Mouse (Mus musculus) neural tube, embryonic 15.5 days (tissue): ENCODE measurements around the gene Tecpr1. TPM values are rescaled to one million over a fixed set of nuclear protein-coding genes. Genes with fewer than 3 reads are reported as not detected.

Experiments
- ATAC-seq: fragments of 200-750 bp; cut with Nextera tagmentation; 2 replicates; pipeline ENCODE4 v1.8.0; 2017; ENCODE audit warnings: mild to moderate bottlenecking, moderate TSS enrichment, moderate library complexity; ENCODE audit not compliant: low FRiP score
- H3K27ac ChIP-seq: fragments of 300-500 bp; sonication (generic); replicated peaks from 2 replicates; pipeline ENCODE4 v1.5.1; 2015; ENCODE audit warnings: mild to moderate bottlenecking, inconsistent platforms
- H3K27me3 ChIP-seq: fragments of 300-500 bp; sonication (generic); replicated peaks from 2 replicates; pipeline ENCODE4 v1.6.1; 2015; ENCODE audit warnings: inconsistent platforms
- H3K36me3 ChIP-seq: fragments of 300-500 bp; sonication (generic); 2 replicates; pipeline ENCODE4 v1.6.1; 2015; ENCODE audit warnings: inconsistent platforms
- H3K4me1 ChIP-seq: fragments of 300-500 bp; sonication (generic); 2 replicates; pipeline ENCODE4 v1.6.1; 2015; ENCODE audit warnings: inconsistent platforms
- H3K4me2 ChIP-seq: fragments of 300-500 bp; sonication (generic); 2 replicates; pipeline ENCODE4 v1.6.1; 2015; ENCODE audit warnings: inconsistent platforms, mild to moderate bottlenecking, moderate library complexity
- H3K4me3 ChIP-seq: fragments of 300-500 bp; sonication (generic); replicated peaks from 2 replicates; pipeline ENCODE4 v1.5.1; 2015; ENCODE audit warnings: mild to moderate bottlenecking, inconsistent platforms
- H3K9ac ChIP-seq: fragments of 300-500 bp; sonication (generic); replicated peaks from 2 replicates; pipeline ENCODE4 v1.6.1; 2015; ENCODE audit warnings: mild to moderate bottlenecking, inconsistent platforms
- H3K9me3 ChIP-seq: fragments of 300-500 bp; sonication (generic); replicated peaks from 2 replicates; pipeline ENCODE4 v1.6.1; 2016; ENCODE audit warnings: inconsistent platforms
- WGBS: fragments of 180-500 bp; shearing (Covaris S2); methylation state at CpG from one replicate; pipeline ENCODE4 v1.1.7; 2015; ENCODE audit warnings: mixed read lengths; 5-methylcytosine and 5-hydroxymethylcytosine counted together
- polyA plus RNA-seq: library from polyadenylated mRNA; unstranded; fragments of >200 nt; fragmentation: Nextera tagmentation; extraction: Ambion mirVana; gene quantifications from 2 replicates; pipeline ENCODE4 v1.2.1, GENCODE M21; 2015

Tecpr1 gene
- polyA plus RNA-seq, 1 experiment from 2014 or later, result 42.6 TPM

DNA sequence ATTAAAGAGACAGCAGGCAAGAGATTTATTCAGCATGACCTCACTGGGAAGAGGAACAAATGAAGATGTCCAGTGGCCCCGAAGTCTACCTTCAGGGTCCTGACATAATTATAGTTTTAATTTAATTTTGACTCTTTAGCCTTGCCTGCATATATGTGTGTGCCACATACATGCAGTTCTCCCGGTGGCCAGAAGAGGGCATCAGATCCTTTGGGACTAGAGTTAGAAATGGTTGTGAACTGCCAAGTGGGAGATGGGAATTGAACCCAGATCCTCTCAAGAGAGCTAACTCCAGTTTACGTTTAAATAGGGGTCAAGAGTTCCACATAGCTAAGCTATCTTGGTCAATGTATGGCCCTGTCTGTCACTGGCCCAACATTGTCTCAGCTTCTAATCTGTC is 26.5 kb upstream of the Tecpr1 start:
- Histone ChIP-seq H3K27ac (no peak overlapping the region), H3K9me3 (no peaks in the 10 kb centered on the region), H3K4me1 (peaks cover 6% of the 10 kb centered on the region), H3K4me2 (no peak overlapping the region), H3K4me3 (no peak overlapping the region), H3K27me3 (no peaks in the 10 kb centered on the region), H3K36me3 (no peaks in the 10 kb centered on the region), H3K9ac (no peak overlapping the region)
- ATAC-seq, result no peak
- WGBS, result 88% methylated on average over 3 of the region's 3 CpGs

GRCm38 (mm10) chr5:144247906-144248585 is 24.6 kb upstream of the Tecpr1 start:
- no peak for ATAC-seq
- no peak overlapping the region for H3K4me3 ChIP-seq
- H3K4me1 ChIP-seq, result no peaks in the 10 kb centered on the region
- no peak overlapping the region for H3K9ac ChIP-seq
- H3K27me3 ChIP-seq, result no peaks in the 10 kb centered on the region
- H3K9me3 ChIP-seq, result no peaks in the 10 kb centered on the region
- WGBS, result 82% methylated on average over 10 of the region's 10 CpGs
- no peak overlapping the region for H3K27ac ChIP-seq
- no peaks in the 10 kb centered on the region for H3K36me3 ChIP-seq
- no peak overlapping the region for H3K4me2 ChIP-seq

GRCm38 (mm10) chr5:144247307-144247706 is 23.9 kb upstream of the Tecpr1 start:
- Histone ChIP-seq H3K4me1 (no peaks in the 10 kb centered on the region), H3K4me2 (no peak overlapping the region), H3K27me3 (no peaks in the 10 kb centered on the region), H3K27ac (no peak overlapping the region), H3K4me3 (no peak overlapping the region), H3K36me3 (no peaks in the 10 kb centered on the region), H3K9me3 (no peaks in the 10 kb centered on the region), H3K9ac (no peak overlapping the region)
- ATAC-seq, result no peak
- WGBS, result 80% methylated on average over 10 of the region's 10 CpGs

DNA sequence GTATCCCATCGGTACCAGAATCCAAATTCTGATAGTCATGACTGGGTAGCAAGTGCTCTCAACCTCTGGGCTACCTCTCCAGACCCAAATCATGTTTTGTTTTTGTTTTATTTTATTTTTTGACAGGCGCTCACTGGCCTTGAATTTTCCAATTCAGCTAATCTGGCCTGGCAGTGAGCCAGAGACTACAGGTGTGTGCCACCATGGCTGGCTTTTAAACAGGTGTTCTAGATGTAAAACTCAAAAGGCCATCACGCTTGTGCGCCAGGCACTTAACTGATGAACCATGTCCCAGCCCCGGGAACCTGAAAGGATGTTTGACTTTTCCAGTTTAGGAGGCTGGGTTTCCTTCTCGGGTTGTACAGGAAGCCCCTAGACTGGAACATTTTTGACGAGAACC is 23.3 kb upstream of the Tecpr1 start:
- no peak overlapping the region for H3K27ac ChIP-seq
- ATAC-seq, result no peak
- no peaks in the 10 kb centered on the region for H3K27me3 ChIP-seq
- no peaks in the 10 kb centered on the region for H3K36me3 ChIP-seq
- no peak overlapping the region for H3K4me3 ChIP-seq
- WGBS, result 92% methylated on average over 7 of the region's 7 CpGs
- no peaks in the 10 kb centered on the region for H3K4me1 ChIP-seq
- no peaks in the 10 kb centered on the region for H3K9me3 ChIP-seq
- H3K4me2 ChIP-seq, result no peak overlapping the region
- no peak overlapping the region for H3K9ac ChIP-seq

- 79% methylated on average over 2 of the region's 2 CpGs for WGBS
- no peak overlapping the region for H3K27ac ChIP-seq
- H3K9ac ChIP-seq, result no peak overlapping the region
Observed at GRCm38 (mm10) chr5:144245592-144245991, 22.2 kb upstream of the Tecpr1 start.

DNA sequence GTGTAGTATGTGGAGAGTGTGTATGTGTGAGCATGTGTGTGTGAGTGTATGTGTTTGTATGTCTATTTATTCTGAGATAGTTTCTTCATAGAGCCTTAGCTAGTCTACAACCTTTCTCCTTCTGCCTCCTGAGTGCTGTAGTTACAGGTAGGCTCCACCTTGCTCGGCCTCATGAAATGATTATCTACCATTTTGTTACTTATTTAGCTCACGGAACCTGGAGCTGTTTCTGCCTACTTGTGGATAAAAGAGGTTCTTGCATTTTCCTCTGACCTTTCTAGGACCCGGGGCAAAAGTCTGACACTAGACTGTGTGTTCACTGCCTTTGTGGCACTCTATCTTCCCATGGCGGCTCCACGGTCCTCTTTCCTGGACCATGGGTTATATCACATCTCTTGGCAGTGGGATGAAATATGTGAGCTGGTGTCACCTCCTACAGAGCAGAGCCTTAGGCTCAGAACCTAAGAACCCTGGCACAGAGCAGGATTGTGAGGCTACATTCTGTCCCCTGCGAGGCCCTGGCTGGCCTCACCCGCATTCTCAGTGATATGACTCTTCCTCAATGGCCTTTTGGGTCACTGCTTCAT is 20.6 kb upstream of the Tecpr1 start, which contains the start of gene Bri3:
Gene Bri3, plus strand, starts transcription at position 537 of the 587 bp plus-strand sequence.
- Histone ChIP-seq H3K9me3 (no peaks in the 10 kb centered on the region), H3K36me3 (no peaks in the 10 kb centered on the region), H3K27ac (no peak within 1 kb of the TSS), H3K4me1 (no peaks in the 10 kb centered on the region), H3K27me3 (no peaks in the 10 kb centered on the region), H3K9ac (no peak within 1 kb of the TSS), H3K4me3 (no peak within 1 kb of the TSS), H3K4me2 (no peak within 1 kb of the TSS)
- no peak for ATAC-seq
- WGBS, result 92% methylated on average over 7 of the region's 7 CpGs

More at GRCm38 (mm10) chr5:144245592-144245991, 22.2 kb upstream of the Tecpr1 start:
- no peak for ATAC-seq
- no peaks in the 10 kb centered on the region for H3K4me1 ChIP-seq
- no peaks in the 10 kb centered on the region for H3K36me3 ChIP-seq
- no peaks in the 10 kb centered on the region for H3K9me3 ChIP-seq
- no peak overlapping the region for H3K4me2 ChIP-seq
- no peaks in the 10 kb centered on the region for H3K27me3 ChIP-seq
- no peak overlapping the region for H3K4me3 ChIP-seq

DNA sequence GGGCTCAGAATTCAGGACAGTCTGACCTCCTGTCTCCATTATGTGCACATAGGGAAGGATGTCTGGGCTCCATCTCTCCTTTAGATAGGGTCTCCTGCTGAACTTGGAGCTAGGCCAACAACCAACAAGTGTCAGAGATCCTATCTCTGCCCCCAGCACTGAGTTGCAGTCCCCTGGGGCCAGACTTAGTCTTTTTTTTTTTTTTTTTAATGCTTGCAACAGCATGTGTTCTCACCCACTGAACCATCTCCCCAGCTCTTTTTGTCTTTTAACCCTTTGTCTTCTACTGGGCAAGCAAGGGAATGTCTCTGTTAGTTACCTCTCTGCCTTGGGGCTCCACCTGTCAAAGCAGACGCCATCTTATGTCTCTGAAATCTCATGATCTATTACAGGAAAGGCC is 15.6 kb upstream of the Tecpr1 start:
- Histone ChIP-seq H3K27me3 (no peaks in the 10 kb centered on the region), H3K9ac (no peak overlapping the region), H3K4me3 (no peak overlapping the region), H3K36me3 (no peaks in the 10 kb centered on the region), H3K4me2 (no peak overlapping the region), H3K27ac (no peak overlapping the region), H3K9me3 (no peaks in the 10 kb centered on the region), H3K4me1 (no peaks in the 10 kb centered on the region)
- no peak for ATAC-seq
- WGBS, result 74% methylated on average over 1 of the region's 1 CpGs

DNA sequence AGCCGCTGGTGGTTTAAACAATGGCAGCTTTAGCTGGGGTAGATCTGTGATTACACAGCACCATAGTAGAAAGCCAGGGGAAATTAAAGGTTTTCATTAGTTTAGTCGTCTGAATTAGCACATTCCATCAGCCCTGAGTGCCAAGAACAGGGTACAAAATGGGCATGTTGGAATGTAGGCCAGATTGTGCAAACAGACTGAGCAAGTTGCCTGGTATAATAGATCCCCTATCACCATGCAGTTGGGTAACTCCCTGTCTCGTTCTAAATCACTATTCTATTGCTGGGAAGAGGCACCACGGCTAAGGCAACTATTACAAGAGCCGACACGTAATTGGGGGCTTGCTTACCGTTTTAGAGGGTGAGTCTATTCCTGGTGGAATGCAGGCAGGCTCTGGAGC is 11.3 kb upstream of the Tecpr1 start:
- no peak overlapping the region for H3K27ac ChIP-seq
- H3K4me3 ChIP-seq, result no peak overlapping the region
- no peaks in the 10 kb centered on the region for H3K4me1 ChIP-seq
- H3K9me3 ChIP-seq, result no peaks in the 10 kb centered on the region
- H3K4me2 ChIP-seq, result no peak overlapping the region
- H3K36me3 ChIP-seq, result no peaks in the 10 kb centered on the region
- 77% methylated on average over 7 of the region's 7 CpGs for WGBS
- H3K9ac ChIP-seq, result no peak overlapping the region
- no peak for ATAC-seq
- H3K27me3 ChIP-seq, result no peaks in the 10 kb centered on the region

DNA sequence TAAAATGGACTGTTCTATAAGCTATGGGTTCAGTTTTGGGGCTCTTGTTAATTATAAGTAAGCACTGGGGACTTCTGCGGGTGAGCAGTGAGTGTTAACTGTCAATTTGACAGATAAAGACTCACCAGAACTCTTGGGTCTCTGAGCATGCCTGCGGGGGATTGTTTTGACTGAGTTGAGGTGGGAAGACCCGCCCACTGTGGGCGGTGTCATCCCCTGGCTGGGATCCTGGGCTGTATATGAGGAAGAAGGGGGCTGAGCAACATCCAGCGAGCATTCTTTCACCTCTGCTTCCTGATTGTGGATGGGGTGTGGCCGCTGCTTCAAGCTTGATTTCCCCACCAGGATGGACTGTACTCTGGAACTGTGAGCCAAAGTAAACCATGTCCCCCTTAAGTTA is 10.8 kb upstream of the Tecpr1 start:
- H3K27me3 ChIP-seq, result no peaks in the 10 kb centered on the region
- no peak for ATAC-seq
- no peak overlapping the region for H3K4me2 ChIP-seq
- 81% methylated on average over 6 of the region's 6 CpGs for WGBS
- no peak overlapping the region for H3K27ac ChIP-seq
- H3K9ac ChIP-seq, result no peak overlapping the region
- H3K9me3 ChIP-seq, result no peaks in the 10 kb centered on the region
- H3K4me3 ChIP-seq, result no peak overlapping the region
- H3K36me3 ChIP-seq, result no peaks in the 10 kb centered on the region
- H3K4me1 ChIP-seq, result no peaks in the 10 kb centered on the region

GRCm38 (mm10) chr5:144232531-144232930 is 9.1 kb upstream of the Tecpr1 start:
- Histone ChIP-seq H3K9ac (no peak overlapping the region), H3K4me1 (no peaks in the 10 kb centered on the region), H3K9me3 (no peaks in the 10 kb centered on the region), H3K27me3 (no peaks in the 10 kb centered on the region), H3K27ac (no peak overlapping the region), H3K4me3 (no peak overlapping the region), H3K36me3 (no peaks in the 10 kb centered on the region), H3K4me2 (no peak overlapping the region)
- 85% methylated on average over 5 of the region's 5 CpGs for WGBS
- ATAC-seq, result no peak

GRCm38 (mm10) chr5:144231410-144231809 is 8.0 kb upstream of the Tecpr1 start:
- Histone ChIP-seq H3K4me2 (no peak overlapping the region), H3K4me1 (no peaks in the 10 kb centered on the region), H3K9ac (no peak overlapping the region), H3K27ac (no peak overlapping the region), H3K4me3 (no peak overlapping the region), H3K36me3 (no peaks in the 10 kb centered on the region), H3K27me3 (no peaks in the 10 kb centered on the region), H3K9me3 (no peaks in the 10 kb centered on the region)
- ATAC-seq, result no peak
- WGBS, result 75% methylated on average over 1 of the region's 1 CpGs

DNA sequence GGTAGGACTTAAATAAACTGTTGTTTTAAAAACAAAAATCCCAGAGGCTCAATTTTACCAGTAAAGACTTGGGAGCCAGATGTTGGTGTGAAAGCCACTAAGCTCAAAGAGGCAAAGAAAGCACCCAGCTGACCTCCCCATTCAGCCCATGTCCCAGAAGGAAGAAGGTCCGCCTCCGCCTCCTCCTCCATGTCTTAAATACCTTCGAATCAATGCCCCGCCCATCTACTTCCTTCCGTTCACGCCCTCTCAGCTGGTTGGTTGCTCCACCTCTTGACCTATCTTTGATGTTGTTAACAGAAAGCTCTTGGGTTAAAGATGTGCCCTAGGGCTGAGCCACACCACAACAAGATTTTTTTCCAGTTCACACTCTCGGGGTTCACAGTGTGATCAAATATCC is 6.8 kb upstream of the Tecpr1 start:
- H3K27ac ChIP-seq, result no peak overlapping the region
- no peak overlapping the region for H3K4me2 ChIP-seq
- ATAC-seq, result no peak
- no peak overlapping the region for H3K9ac ChIP-seq
- no peaks in the 10 kb centered on the region for H3K4me1 ChIP-seq
- H3K4me3 ChIP-seq, result no peak overlapping the region
- 89% methylated on average over 7 of the region's 7 CpGs for WGBS
- no peaks in the 10 kb centered on the region for H3K27me3 ChIP-seq
- H3K36me3 ChIP-seq, result no peaks in the 10 kb centered on the region
- no peaks in the 10 kb centered on the region for H3K9me3 ChIP-seq
